Mouse (Mus musculus) gastrocnemius, postnatal 14 days (tissue): Measurements from ENCODE around the gene Aqp9. TPM values are rescaled to one million over a fixed set of nuclear protein-coding genes. Genes with fewer than 3 reads are reported as not detected.

ENCODE experiments used
- DNase-seq: peaks from one replicate; pipeline ENCODE4 v3.0.0; 2021; ENCODE audit warnings: mixed read lengths
- intact Hi-C: fragments of 180-260 bp; cut with DNase I; formaldehyde crosslinking; loops from one replicate; pipeline ENCODE4 v1.15.1; 2025; ENCODE audit warnings: low total_unique reads
- total RNA-seq, 2 experiments: library from RNA; stranded (reverse); gene quantifications; 2 replicates each; pipeline ENCODE4 v1.2.3; 2021

Gene Aqp9
- total RNA-seq, 2 experiments from 2014 or later, result 0.09 TPM; not detected in 1

DNA sequence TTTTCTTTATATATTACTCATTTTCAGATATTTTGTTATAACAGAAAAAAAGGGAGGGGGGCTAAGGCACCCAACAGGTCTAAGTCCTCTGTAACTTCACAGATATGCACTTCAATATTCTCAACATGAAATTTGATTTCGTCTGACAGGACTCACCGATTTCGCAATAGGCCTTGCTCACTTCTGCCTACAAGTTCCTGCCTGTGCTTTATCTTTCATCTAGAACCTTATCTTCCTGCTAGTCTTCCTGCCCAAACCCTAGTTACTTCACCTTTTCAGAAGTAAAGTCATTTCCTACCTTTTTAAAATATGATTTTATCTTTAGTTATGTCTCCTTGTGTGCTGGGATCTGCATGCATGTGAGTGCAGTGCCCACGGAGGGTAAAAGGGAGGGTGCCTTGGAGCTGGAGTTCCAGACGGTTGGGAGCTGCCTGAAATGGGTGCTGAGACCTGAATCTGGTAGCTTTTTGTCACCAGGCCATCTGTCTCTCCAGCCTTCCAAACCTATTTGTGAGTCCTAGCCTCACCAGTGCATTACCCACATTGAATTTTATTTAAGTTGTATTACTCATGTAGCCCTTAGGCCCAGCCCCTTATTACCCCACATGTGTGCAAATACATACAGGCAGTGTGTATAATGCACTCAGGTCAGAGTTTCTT is 6.0 kb upstream of the Aqp9 start:
- no peak for DNase-seq
- intact Hi-C loops, result no loop called here

DNA sequence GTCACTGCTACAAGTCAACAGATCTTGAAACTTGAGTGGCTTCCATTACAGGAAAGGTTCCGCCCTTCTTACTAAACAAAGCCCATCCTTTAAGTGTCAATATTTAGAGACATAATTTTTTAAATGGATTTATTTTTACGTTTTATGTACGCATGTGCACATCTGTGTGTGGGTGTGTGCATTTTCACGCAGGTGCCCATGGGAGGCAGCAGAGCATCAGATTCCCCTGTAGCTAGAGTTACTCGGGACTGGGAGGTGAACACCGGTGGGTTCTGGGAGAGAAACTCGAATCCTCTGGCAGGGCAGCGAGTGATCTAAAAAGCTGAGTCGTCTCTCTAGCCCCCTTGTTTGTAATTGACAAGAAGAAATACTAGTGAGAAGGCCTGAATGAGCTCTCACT is 5.1 kb upstream of the Aqp9 start:
- DNase-seq, result no peak
- intact Hi-C loops, result no loop called here

DNA sequence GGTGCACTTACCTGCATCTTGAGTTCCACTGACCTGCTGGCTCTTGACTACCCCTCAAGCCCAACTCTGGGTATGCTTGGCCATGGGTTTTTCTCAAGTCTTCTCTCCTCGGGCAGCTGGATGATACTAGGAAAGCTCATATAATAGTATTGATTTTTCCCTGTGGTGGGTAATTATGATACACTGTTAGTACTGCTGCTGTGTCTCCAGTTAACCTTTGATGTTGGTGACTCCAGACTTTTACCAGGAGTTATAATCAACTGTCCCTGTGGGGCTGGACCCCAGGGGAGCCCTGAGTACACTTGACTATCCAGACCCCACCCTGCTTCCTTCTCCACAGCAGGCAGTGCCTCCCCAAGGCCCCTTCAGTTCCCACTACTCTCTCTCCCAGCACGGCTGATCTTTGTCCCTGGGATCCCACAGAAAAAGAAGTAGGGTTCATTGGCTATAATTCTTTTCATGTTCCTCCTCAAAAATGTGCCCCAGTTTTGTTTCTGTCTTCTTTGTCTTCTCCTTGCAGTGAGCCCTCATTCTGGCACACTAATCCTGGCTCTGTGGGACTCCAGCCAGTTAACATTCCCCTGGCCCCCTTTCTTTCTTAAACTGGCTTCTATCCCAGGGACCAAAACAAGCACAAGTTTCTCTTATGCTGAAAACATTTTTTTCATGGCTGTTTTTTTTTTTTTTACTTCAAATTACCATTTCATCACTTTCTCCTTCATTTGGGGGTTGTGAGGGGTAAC is 838 bp downstream of the Aqp9 start:
- no peak for DNase-seq
- intact Hi-C loops, result no loop called here

DNA sequence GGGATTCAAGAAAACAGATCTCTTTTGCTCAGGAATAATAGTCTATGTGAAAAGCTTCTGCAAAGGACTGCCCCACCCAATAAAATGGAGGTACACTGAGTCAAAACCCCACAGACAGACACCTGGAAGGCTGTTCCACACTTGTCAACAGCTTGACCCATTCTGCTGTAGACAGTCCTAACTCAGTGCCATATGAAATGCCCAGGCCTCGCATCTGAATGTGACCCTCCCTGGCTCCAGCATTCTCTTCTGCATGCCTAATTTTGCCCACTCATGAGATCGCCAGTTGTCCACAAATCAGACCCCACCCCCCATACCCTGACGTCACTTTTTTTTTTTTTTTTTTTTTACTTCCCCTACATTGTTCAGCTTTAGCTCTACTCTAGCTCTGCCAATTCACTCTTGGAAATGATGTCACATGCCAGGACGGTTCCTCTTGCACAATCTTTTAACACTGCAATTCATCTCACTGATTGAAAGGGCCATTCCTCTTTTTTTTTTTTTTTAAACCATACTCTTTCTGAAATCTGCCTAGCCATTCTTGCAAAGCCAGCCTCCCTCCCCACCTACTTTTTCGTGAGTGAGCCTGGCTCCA is 1.5 kb downstream of the Aqp9 start:
- intact Hi-C loops, result no loop called here
- no peak for DNase-seq

DNA sequence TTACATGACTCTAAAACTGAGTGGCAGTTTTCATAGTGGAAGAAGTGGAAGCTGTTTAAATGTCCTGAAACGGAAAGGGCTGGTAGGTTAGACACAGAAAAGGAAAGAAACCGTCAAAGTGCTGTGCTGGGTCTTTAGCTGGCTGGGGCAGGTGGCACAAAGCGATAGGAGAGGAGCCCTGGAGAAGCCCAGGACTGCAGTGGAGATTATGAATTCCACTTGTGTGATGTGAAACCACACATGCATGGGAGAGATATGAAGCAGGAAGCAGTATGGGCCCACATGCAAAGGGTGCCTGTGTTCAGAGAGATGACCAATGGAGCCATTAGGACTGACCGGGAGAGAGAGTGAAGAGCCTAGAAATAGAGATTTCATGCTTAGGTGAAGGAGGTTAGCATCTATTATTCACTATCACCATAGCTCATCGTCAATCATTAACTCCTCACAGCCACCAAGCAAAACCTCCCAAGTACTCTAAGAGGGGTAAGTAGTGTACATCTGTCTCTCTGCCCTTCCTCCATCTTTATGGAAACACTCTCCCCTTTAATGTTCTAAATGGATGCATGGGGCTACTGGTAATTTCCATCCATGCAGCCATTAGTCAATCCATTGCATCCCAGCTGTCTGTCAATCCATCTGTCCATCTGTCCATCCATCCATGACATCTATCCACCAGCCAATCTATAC is 2.3 kb downstream of the Aqp9 start:
- intact Hi-C loops, result no loop called here
- DNase-seq, result no peak

DNA sequence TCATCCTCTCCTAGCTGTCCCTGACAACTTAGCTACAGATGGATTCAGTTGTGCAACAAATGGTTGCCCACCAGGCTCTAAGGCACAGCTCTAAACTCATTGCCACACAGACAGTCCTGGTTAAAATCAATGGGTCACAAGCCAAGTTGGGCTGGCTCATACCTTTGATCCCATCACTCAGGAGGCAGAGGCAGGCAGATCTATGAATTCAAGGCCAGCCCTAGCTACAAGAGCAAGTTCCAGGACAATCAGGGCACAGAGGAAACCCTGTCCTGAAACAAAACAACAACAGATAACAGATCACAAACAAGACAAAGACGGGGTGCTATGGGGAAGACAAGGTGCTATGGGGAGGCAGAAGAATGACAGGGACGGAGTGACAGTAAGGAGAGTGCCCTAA is 3.0 kb downstream of the Aqp9 start:
- intact Hi-C loops, result no loop called here

DNA sequence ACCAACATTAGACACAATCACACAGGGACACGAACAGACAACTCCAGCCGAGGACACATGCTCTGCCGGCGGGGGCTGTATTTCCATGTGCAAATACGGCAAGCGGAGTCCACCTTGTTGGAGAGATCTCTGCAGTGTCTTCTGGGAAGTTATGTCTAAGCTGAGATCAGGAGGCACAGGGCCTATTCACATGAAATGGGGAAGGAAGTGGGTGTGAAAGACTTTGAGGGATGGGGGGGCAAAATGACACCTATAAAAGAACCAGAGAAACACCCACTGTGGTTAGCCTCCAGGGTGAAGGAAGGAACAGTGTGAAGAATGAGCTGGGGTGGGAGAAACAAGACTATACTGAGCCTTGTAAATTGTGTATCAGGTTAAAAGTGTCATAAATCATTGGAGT is 3.4 kb downstream of the Aqp9 start:
- intact Hi-C loops, result no loop called here
- no peak for DNase-seq

More for the DNA sequence above, 3.0 kb downstream of the Aqp9 start:
- no peak for DNase-seq

DNA sequence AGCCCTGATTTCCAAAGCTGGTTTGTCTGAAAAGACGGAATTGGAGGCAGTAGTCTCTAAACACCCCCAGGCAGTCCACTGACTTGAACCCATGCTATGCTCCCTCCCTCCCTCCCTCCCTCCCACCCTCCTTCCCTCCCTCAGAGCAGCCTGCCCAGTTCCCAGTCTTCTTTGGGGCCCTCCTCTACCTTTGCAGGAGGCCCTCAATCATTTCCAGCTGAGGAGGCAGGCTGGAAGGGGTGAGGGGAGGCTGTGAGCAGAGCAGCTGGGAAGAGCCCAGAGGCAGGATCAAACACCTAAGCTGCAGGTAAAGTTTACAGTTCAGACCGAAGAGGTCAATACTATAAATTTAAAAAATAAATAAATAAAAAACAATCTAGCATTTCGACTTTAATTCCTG is 4.1 kb downstream of the Aqp9 start:
- DNase-seq, result no peak
- intact Hi-C loops, result no loop called here

DNA sequence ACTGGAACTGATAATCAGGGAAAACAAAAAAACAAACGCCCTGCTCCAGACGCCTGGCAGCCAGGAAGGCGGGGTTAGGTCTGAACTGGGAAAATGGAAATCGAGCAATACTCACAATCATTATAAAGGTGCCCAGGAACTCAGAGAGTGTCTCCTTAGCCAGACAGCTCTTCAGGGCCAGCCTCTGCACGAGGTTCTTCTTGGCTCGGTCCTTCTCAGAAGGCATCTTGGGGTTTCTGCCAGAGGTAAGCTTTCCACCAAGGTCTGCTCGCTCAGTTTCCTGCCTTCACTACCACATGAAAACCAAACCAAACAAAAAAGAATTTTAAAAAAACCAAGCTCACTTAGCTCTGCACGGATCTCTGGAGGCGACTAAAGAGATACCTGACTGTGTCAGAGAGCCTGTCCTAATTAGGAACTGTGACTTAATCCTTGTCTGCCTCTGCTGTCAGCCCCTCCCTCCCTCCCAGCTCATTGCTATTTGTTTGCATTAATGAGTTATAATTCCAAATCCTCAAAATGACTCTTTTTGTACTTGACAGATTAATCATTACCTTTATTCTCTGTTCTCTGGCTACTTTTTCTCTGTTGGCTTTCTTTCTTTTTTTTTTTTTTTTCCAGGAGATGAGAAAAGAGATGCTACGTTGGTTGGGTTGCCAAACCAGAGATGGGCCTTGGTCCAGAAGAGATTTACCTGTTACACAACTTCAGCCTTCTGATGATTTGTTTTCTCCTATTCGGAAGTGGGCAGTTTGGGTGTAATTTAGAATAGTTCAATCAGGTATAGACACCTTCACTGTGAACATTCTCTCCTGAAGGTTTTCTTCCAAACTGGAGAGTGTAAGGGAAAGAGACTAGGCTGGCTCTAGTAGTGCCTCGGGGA is 5.4 kb downstream of the Aqp9 start:
- DNase-seq, result no peak
- intact Hi-C loops, result no loop called here

DNA sequence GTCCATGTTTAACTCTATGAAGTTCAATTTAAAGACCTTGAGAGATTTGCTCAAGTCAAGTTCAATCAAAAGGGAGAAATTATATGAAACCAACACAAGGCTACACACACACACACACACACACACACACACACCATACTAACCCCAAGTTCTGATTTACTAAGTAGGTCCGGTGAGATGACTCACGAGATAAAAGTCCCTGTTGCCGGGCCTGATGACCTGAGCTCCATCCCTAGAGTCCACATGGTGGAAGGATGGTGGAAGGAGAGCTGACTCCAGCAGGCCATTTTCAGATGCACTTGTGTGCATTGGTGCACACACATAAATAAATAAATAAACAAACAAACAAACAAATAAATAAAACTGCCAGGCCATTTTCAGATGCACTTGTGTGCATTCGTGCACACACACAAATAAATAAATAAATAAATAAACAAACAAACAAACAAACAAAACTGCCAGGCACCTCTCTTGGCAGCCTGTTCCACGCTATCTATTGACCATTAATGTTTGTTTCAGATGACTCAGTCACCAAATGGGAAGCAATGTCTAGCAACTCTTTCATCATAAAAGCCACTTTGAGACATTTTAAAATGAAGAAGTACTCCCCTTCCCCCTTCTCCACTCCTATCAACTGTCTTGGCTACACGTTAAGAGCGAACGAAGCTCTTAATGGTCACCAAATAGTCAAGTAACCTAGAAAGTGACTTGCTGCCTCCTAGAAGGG is 6.2 kb downstream of the Aqp9 start:
- no peak for DNase-seq
- intact Hi-C loops, result no loop called here

DNA sequence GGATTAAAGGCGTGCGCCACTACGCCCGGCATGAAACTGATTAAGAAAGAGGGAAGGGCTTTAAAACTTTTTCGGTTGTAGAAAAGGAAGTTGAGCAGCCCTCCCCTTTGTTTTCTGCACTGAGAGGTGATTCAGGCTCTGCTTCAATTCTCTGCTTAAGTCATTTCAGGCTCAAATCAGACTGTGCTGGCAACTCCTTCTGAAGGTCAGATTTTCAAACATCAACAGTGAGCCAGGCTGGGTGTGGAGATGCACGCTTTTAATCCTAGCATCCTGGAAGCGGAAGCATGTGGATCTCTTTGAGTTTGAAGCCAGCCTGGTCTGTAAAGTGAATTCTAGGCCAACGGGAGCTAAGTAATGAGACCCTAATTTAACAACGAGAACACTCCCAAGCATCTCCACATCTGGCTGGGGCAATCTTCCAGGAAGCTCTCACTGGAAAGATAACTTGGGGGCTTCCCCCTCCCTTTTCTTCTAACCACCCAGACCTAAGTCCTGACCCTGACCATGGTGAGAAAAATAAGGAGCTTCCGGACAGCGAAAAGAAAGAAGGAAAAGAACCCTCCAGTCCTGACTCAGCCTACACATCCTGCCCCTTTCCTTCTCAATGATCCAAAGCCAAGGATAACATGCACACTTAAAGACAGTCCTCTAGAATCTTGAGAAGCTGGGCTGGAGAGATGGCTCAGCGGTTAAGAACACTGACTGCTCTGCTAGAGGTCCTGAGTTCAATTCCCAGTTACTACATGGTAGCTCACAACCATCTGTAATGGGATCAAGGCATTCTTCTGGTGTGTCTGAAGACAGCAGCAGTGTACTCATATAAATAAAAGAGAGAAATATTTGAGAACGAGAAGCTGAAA is 7.4 kb downstream of the Aqp9 start:
- no peak for DNase-seq
- intact Hi-C loops, result no loop called here

DNA sequence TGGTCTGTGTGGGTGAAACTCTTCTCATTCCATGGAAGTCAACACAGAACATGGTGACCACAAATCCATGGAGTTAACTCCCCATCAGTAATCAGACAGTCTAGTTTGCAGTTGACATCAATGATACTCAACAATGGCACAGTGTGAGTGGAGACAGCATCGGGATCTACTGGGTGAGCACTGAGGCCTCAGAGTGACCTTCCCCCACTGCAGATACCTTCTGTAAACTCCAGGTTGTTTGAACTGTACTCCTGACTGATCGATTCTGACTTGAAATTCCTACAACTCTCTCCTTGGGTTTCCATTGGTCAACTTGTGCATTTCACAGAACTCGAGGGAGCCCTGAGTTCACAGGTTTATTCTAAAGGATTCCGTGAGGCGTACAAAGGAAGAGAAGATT is 8.8 kb downstream of the Aqp9 start:
- DNase-seq, result no peak
- intact Hi-C loops, result no loop called here

DNA sequence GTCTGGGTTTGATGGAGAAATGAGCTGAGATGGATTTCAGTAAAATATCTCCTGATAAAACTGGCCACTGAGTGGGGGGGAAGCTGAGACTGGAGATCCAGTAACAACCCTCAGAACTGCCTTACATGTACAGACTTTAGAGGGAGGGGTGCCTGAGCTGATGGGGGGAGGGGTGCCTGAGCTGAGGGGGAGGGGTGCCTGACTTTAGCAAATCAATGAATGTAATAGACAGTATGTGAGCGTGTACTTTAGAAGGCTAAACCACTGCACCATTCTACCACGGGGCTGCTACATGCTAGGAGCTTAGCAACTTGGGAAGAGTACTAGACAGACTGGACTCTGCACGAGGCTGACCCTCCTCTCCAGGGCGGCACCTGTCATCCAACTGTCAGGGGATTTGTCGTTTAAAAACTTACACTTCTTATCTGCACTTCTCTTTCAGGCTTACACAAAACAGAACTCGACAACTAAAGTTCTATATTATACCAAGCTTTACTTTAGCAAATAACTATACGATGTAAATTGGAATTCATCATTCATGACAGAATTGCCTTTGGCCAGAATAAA is 9.3 kb downstream of the Aqp9 start:
- intact Hi-C loops, result no loop called here
- no peak for DNase-seq

DNA sequence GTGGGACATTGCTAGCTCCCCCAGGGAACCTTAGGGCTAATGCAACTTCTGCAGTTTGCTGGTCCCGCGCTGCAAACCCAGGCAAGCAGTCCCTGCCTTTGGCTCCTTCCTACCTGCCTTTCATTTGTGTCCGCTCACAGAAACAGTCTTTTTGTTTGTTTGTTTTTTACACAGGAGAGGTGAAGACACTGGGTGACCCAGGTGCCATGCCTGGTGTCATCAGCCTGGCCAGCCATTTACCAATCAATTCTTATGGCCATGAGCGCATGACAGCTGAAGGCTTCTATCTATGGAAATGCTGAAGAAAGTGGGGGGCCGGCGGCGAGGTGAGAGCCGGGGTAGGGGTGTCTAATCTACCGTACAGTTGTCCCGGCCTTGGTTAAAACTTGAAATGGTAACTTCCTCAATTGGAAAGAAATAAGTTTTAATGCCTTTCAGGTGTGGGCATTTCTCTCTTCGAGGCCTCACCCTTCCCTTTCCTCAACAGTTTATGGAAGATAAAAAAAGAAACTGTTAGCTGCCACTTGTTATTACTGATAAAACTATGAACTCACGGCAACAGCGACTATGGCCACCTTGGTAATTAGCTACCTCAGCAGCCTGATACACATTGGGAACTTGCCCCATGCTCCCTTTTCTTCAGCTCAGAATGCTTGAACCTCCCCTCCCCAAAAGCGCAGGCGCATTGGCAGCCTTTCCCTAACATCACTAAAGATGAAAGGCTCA is 10.4 kb downstream of the Aqp9 start:
- DNase-seq, result no peak
- intact Hi-C loops, result no loop called here

DNA sequence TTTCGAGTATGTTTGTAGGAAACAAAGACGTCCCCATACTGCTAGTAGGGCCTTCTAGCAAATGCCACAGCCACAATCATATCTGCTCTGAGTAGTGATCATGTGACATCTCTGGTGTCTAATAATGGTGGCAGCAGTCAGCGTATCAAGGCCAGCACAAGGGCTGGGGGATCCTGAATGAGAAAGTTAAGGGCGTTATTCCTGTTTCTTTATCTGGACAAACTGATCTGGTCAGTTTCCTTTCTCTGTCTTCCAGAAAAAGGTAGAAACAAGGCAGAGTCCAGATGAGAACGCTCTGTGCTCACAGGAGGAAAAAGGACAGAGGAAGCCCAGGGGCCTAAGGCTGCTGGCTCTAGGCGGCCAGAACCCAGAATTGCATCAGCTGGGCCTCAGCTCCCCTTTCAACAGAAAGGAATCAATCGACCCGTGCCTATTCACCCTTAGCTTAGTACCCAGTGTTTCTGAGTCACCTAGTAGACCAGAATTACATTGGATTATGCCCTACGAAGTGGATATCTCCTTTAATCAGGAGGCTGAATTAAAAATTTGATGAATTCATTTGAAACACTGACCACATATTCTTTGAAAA is 11.9 kb downstream of the Aqp9 start:
- intact Hi-C loops, result no loop called here
- no peak for DNase-seq

DNA sequence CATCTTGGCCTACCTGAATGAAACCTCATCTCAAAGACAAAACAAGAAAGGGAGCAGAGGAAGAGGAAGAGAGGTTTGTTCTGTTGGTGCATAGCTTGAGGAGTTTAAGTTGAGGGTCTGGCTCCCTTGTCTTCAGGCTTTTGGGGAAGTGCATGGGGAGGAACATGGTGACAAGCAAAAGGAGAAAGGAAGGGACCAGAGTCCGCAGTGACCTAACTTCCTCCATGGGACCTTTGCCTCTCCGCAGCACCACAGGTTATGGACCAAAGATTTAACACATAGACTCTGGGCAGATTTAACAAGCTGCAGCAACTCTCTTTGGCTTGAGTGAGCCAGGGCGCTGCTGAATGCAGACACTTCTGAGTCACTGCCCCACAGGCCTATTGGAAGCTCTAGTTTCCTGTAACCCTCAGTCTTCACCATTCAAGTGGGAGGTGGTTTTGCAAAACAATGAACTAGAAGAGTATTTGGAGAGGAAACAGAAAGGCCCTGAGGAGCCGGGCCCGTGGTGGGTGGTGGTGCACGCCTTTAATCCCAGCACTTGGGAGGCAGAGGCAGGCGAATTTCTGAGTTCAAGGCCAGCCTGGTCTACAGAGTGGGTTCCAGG is 13.0 kb downstream of the Aqp9 start:
- intact Hi-C loops, result no loop called here
- no peak for DNase-seq
